Mouse (Mus musculus): ENCODE results near the gene Sumo2. TPM values are rescaled to one million over a fixed set of nuclear protein-coding genes. Genes with fewer than 3 reads are reported as not detected.
"Not testable (repeated sequence)": the region's sequence is repeated elsewhere in the genome, so short reads cannot be mapped to it uniquely, and the experiment has no call there.

Gene Sumo2
- 100 to 1,000 TPM; 352 to 361 TPM for total RNA-seq (2021)
- long read RNA-seq, experiment 1, transcript Sumo2-207 (4 exons, 1,051 nt): major isoform, 166 of 197 reads
- long read RNA-seq, experiment 1, transcript Sumo2-205 (4 exons, 911 nt): minor isoform, 20 of 197 reads
- long read RNA-seq, experiment 1, partial matches to known transcripts: 7 of 197 reads
- long read RNA-seq, experiment 1, other reads (novel, unspliced or antisense): 3 of 197 reads
- long read RNA-seq, experiment 2, transcript Sumo2-207 (4 exons, 1,051 nt): major isoform, 345 of 393 reads
- long read RNA-seq, experiment 2, transcript Sumo2-205 (4 exons, 911 nt): minor isoform, 35 of 393 reads
- long read RNA-seq, experiment 2, partial matches to known transcripts: 8 of 393 reads
- long read RNA-seq, experiment 2, other reads (novel, unspliced or antisense): 5 of 393 reads

- DNase-seq (ENCODE audit: low spot score in 2 of 2): peak; percentile 98 to 99
Measured at GRCm38 (mm10) chr11:115536038-115536681, at the start of gene Sumo2. Gene Sumo2, minus strand, starts transcription at chr11:115536276.

- no peak for DNase-seq (ENCODE audit: low spot score in 2 of 2)
Measured at GRCm38 (mm10) chr11:115585573-115586100, 49.6 kb upstream of the Sumo2 start.

- DNase-seq (ENCODE audit: low spot score in 2 of 2): no peak
Measured at GRCm38 (mm10) chr11:115584376-115585073, 48.4 kb upstream of the Sumo2 start.

- DNase-seq (ENCODE audit: low spot score in 2 of 2): no peak
Measured at GRCm38 (mm10) chr11:115582913-115583606, 47.0 kb upstream of the Sumo2 start.

GRCm38 (mm10) chr11:115579080-115579479 lies 43.0 kb upstream of the Sumo2 start:
- DNase-seq (ENCODE audit: low spot score in 2 of 2): no peak

- DNase-seq (ENCODE audit: low spot score in 2 of 2): no peak
Measured at GRCm38 (mm10) chr11:115564961-115565360, 28.9 kb upstream of the Sumo2 start.

GRCm38 (mm10) chr11:115564064-115564809 lies 28.2 kb upstream of the Sumo2 start, which contains the start of gene Nup85:
Gene Nup85, plus strand, starts transcription at chr11:115564434.
- DNase-seq (ENCODE audit: low spot score in 2 of 2): peak; percentile 97 to 98

GRCm38 (mm10) chr11:115563406-115563805 lies 27.3 kb upstream of the Sumo2 start:
- DNase-seq (ENCODE audit: low spot score in 2 of 2): no peak

- no peak for DNase-seq (ENCODE audit: low spot score in 2 of 2)
Measured at GRCm38 (mm10) chr11:115555717-115556116, 19.6 kb upstream of the Sumo2 start.

GRCm38 (mm10) chr11:115552783-115553182 lies 16.7 kb upstream of the Sumo2 start:
- DNase-seq (ENCODE audit: low spot score in 2 of 2): no peak

GRCm38 (mm10) chr11:115543571-115543970 lies 7.5 kb upstream of the Sumo2 start:
- no peak for DNase-seq (ENCODE audit: low spot score in 2 of 2)

GRCm38 (mm10) chr11:115538045-115538444 lies 2.0 kb upstream of the Sumo2 start:
- DNase-seq (ENCODE audit: low spot score in 2 of 2): no peak

GRCm38 (mm10) chr11:115536856-115537568 lies 936 bp upstream of the Sumo2 start:
- DNase-seq (ENCODE audit: low spot score in 2 of 2): peak in 1 of 2 experiments; percentile 55

GRCm38 (mm10) chr11:115535401-115536037 lies 557 bp downstream of the Sumo2 start:
- peak; percentile 51 to 71 for DNase-seq (ENCODE audit: low spot score in 2 of 2)

- no peak for DNase-seq (ENCODE audit: low spot score in 2 of 2)
Measured at GRCm38 (mm10) chr11:115534759-115535371, 1.2 kb downstream of the Sumo2 start.

GRCm38 (mm10) chr11:115526446-115526845 lies 9.6 kb downstream of the Sumo2 start:
- not testable (repeated sequence) for DNase-seq (ENCODE audit: low spot score in 2 of 2)

- DNase-seq (ENCODE audit: low spot score in 2 of 2): no peak
Measured at GRCm38 (mm10) chr11:115522703-115523102, 13.4 kb downstream of the Sumo2 start.

- no peak for DNase-seq (ENCODE audit: low spot score in 2 of 2)
Measured at GRCm38 (mm10) chr11:115522238-115522637, 13.8 kb downstream of the Sumo2 start.

- no peak for DNase-seq (ENCODE audit: low spot score in 2 of 2)
Measured at GRCm38 (mm10) chr11:115521080-115521479, 15.0 kb downstream of the Sumo2 start.

All from layer of hippocampus, postnatal 14 days (tissue).